Mouse (Mus musculus) thymus, adult 2 months (tissue): ENCODE results near the gene Ggcx. TPM values are rescaled to one million over a fixed set of nuclear protein-coding genes. Genes with fewer than 3 reads are reported as not detected.

Experiments used
- DNase-seq: peaks from one replicate; pipeline ENCODE4 v3.0.0; 2021
- H3K27ac ChIP-seq: fragments of 200-500 bp; 2 replicates; pipeline ENCODE4 v1.5.1; 2012; ENCODE audit warnings: low read length, control low read depth; ENCODE audit not compliant: control insufficient read depth, insufficient read depth
- H3K27me3 ChIP-seq: fragments of 200-500 bp; 2 replicates; pipeline ENCODE4 v1.6.1; 2012; ENCODE audit warnings: mild to moderate bottlenecking, low read length, moderate library complexity, mixed read lengths; ENCODE audit not compliant: control insufficient read depth, insufficient read depth
- H3K36me3 ChIP-seq: fragments of 200-500 bp; 2 replicates; pipeline ENCODE4 v1.6.1; 2012; ENCODE audit warnings: mild to moderate bottlenecking, low read length, moderate library complexity; ENCODE audit not compliant: control insufficient read depth, insufficient read depth
- H3K4me1 ChIP-seq: fragments of 200-500 bp; replicated peaks from 2 replicates; pipeline ENCODE4 v1.6.1; 2012; ENCODE audit warnings: low read length; ENCODE audit not compliant: control insufficient read depth, insufficient read depth
- H3K4me3 ChIP-seq: fragments of 200-500 bp; 2 replicates; pipeline ENCODE4 v1.5.1; 2012; ENCODE audit warnings: mild to moderate bottlenecking, low read length, control low read depth, moderate library complexity; ENCODE audit not compliant: control insufficient read depth, insufficient read depth
- CTCF ChIP-seq: fragments of 200-500 bp; IDR thresholded peaks from 2 replicates; pipeline ENCODE4 v1.5.1; 2012; ENCODE audit warnings: mild to moderate bottlenecking, control low read depth, low read length, moderate library complexity, borderline replicate concordance; ENCODE audit not compliant: control insufficient read depth, poor library complexity, insufficient read depth; ENCODE audit errors: extremely low read depth
- POLR2A ChIP-seq: fragments of 200-500 bp; IDR thresholded peaks from 2 replicates; pipeline ENCODE4 v1.6.1; 2012; ENCODE audit warnings: mild to moderate bottlenecking, low read length, control low read depth, moderate library complexity; ENCODE audit not compliant: control insufficient read depth, poor library complexity, insufficient read depth; ENCODE audit errors: extremely low read depth
- WGBS: fragments of 180-500 bp; shearing (Covaris S2); methylation state at CpG from one replicate; pipeline ENCODE4 v1.1.7; 2018; 5-methylcytosine and 5-hydroxymethylcytosine counted together
- polyA plus RNA-seq: library from polyadenylated mRNA; depleted of rRNA; stranded (reverse); fragments of >200 nt; gene quantifications from 2 replicates; pipeline ENCODE4 v1.2.3, GENCODE M21; 2012; rRNA removed

Gene Ggcx
- 14.0 and 15.3 TPM in 2 replicates for polyA plus RNA-seq

- no peak within 1 kb of the TSS for H3K27ac ChIP-seq
- H3K4me3 ChIP-seq, result peak within 1 kb of the TSS; percentile 72
- peaks cover 18% of the 10 kb centered on the region for H3K4me1 ChIP-seq
- H3K36me3 ChIP-seq, result peaks cover 6% of the 10 kb centered on the region; the same call in 1 of the 2 replicates
- DNase-seq, result peak; percentile 96
- 1% methylated on average over 33 of the region's 33 CpGs for WGBS
- peak; percentile 49; the same call in 1 of the 2 replicates for TF ChIP-seq POLR2A
- TF ChIP-seq CTCF, result peak; percentile 68; the same call in 1 of the 2 replicates
- H3K27me3 ChIP-seq, result no peaks in the 10 kb centered on the region
Measured at GRCm38 (mm10) chr6:72414076-72414756, at the start of gene Ggcx. Gene Ggcx, plus strand, starts transcription at chr6:72414308.

DNA sequence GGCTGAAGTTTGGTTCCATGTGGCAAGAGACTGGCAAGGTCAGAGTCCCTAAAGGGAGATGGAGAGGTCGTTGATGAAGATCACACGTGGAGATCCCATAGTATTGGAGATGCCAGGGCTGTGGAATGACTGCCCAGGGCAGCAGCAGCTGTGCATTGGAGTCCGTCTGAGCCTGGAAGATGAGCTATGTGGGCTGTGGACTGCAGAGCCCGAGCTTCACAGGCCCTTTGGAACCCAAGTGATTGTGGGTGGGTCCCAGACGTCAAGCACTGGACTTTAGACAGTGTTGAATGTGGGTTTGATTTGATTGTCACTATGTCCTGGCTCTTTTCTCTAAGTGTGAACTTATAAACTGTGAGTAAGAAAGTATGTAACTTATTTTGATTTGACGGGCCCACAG is 49.1 kb upstream of the Ggcx start:
- H3K4me3 ChIP-seq, result no peak overlapping the region
- peaks cover 11% of the 10 kb centered on the region for H3K4me1 ChIP-seq
- 82% methylated on average over 6 of the region's 6 CpGs for WGBS
- 0 out of 2 replicates have a peak, but pooled peaks cover 4% of the 10 kb centered on the region for H3K36me3 ChIP-seq
- no peaks in the 10 kb centered on the region for H3K27me3 ChIP-seq
- H3K27ac ChIP-seq, result no peak overlapping the region
- DNase-seq, result no peak
- no peak for TF ChIP-seq CTCF

GRCm38 (mm10) chr6:72366304-72366703 is 47.8 kb upstream of the Ggcx start:
- Histone ChIP-seq H3K4me1 (peaks cover 6% of the 10 kb centered on the region), H3K27me3 (no peaks in the 10 kb centered on the region), H3K4me3 (no peak overlapping the region), H3K27ac (no peak overlapping the region), H3K36me3 (no peaks in the 10 kb centered on the region)
- WGBS, result 67% methylated on average over 3 of the region's 3 CpGs
- DNase-seq, result no peak
- no peak for TF ChIP-seq POLR2A

- Histone ChIP-seq H3K4me1 (0 out of 2 replicates have a peak, but pooled peaks cover 2% of the 10 kb centered on the region), H3K36me3 (no peaks in the 10 kb centered on the region), H3K27me3 (no peaks in the 10 kb centered on the region), H3K4me3 (no peak within 1 kb of the TSS), H3K27ac (no peak within 1 kb of the TSS)
- 88% methylated on average over 4 of the region's 4 CpGs for WGBS
- no peak for DNase-seq
- TF ChIP-seq POLR2A, result no peak
- no peak for TF ChIP-seq CTCF
Measured at GRCm38 (mm10) chr6:72366844-72367443, 47.2 kb upstream of the Ggcx start, which contains the start of gene Rnf181. Gene Rnf181, minus strand, starts transcription at chr6:72366956.

GRCm38 (mm10) chr6:72367460-72367974 is 46.6 kb upstream of the Ggcx start:
- Histone ChIP-seq H3K27ac (no peak overlapping the region), H3K27me3 (no peaks in the 10 kb centered on the region), H3K4me3 (no peak overlapping the region), H3K36me3 (no peaks in the 10 kb centered on the region), H3K4me1 (0 out of 2 replicates have a peak, but pooled peaks cover 2% of the 10 kb centered on the region)
- WGBS, result 81% methylated on average over 4 of the region's 4 CpGs
- TF ChIP-seq CTCF (no peak), POLR2A (no peak)
- no peak for DNase-seq

DNA sequence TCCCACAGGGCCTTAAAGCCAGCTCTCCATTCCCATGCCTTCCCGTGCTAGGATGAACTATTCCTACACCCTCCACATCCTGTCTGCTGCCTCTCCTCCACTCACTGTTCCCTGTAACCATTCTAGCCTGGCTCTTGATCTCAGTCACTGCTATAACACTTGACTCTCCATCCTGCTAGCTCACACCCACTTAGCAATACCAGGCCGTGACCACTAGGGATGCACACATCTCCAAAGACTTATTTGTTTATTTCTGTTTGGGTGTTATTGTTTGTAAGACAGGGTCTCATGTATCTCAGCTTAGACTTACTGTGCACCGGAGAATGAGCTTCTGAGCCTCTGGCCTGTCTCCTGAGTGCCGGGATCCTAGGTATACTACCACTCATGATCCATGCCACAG is 44.6 kb upstream of the Ggcx start:
- Histone ChIP-seq H3K36me3 (no peaks in the 10 kb centered on the region), H3K27ac (no peak overlapping the region), H3K27me3 (no peaks in the 10 kb centered on the region), H3K4me1 (peaks cover 7% of the 10 kb centered on the region), H3K4me3 (no peak overlapping the region)
- WGBS, result 94% methylated on average over 4 of the region's 4 CpGs
- TF ChIP-seq CTCF (no peak), POLR2A (no peak)
- no peak for DNase-seq
